Mouse (Mus musculus) hindbrain, embryonic 11.5 days (tissue): Measurements from ENCODE around the gene Gm20388. TPM values are rescaled to one million over a fixed set of nuclear protein-coding genes. Genes with fewer than 3 reads are reported as not detected.
A peak's percentile ranks its signal among the peaks of the same experiment; 100 is the strongest.

Experiments used
- ATAC-seq: fragments of 200-750 bp; cut with Nextera tagmentation; 2 replicates; pipeline ENCODE4 v1.8.0; 2017; ENCODE audit warnings: mild to moderate bottlenecking, moderate TSS enrichment, moderate library complexity; ENCODE audit not compliant: low FRiP score
- DNase-seq: peaks from one replicate; pipeline ENCODE4 v3.0.0-alpha.2; 2015; ENCODE audit warnings: low spot score
- H3K27ac ChIP-seq: fragments of 300-500 bp; sonication (generic); 2 replicates; pipeline ENCODE4 v1.5.1; 2014; ENCODE audit warnings: mild to moderate bottlenecking, low read depth, low read length
- H3K27me3 ChIP-seq: fragments of 300-500 bp; sonication (generic); 2 replicates; pipeline ENCODE4 v1.6.1; 2014; ENCODE audit warnings: mild to moderate bottlenecking, low read length, moderate library complexity, mixed read lengths; ENCODE audit not compliant: control insufficient read depth, insufficient read depth
- H3K36me3 ChIP-seq: fragments of 300-500 bp; sonication (generic); 2 replicates; pipeline ENCODE4 v1.6.1; 2014; ENCODE audit warnings: mild to moderate bottlenecking, low read length, moderate library complexity, mixed read lengths; ENCODE audit not compliant: control insufficient read depth, insufficient read depth
- H3K4me1 ChIP-seq: fragments of 300-500 bp; sonication (generic); replicated peaks from 2 replicates; pipeline ENCODE4 v1.6.1; 2014; ENCODE audit warnings: low read length, mixed read lengths; ENCODE audit not compliant: control insufficient read depth, insufficient read depth
- H3K4me2 ChIP-seq: fragments of 300-500 bp; sonication (generic); replicated peaks from 2 replicates; pipeline ENCODE4 v1.6.1; 2014; ENCODE audit warnings: mild to moderate bottlenecking, low read depth, low read length
- H3K4me3 ChIP-seq: fragments of 300-500 bp; sonication (generic); 2 replicates; pipeline ENCODE4 v1.5.1; 2014; ENCODE audit warnings: low read depth, low read length
- H3K9ac ChIP-seq: fragments of 300-500 bp; sonication (generic); 2 replicates; pipeline ENCODE4 v1.6.1; 2014; ENCODE audit warnings: low read depth, low read length
- H3K9me3 ChIP-seq: fragments of 300-500 bp; sonication (generic); 2 replicates; pipeline ENCODE4 v1.6.1; 2016; ENCODE audit warnings: low read length; ENCODE audit not compliant: control insufficient read depth
- WGBS: fragments of 180-500 bp; shearing (Covaris S2); extraction: QIAGEN DNeasy Blood & Tissue Kit; methylation state at CpG from one replicate; pipeline ENCODE4 v1.1.7; 2014; 5-methylcytosine and 5-hydroxymethylcytosine counted together
- polyA plus RNA-seq: library from polyadenylated mRNA; unstranded; fragments of >200 nt; fragmentation: Nextera tagmentation; extraction: Ambion mirVana; gene quantifications from 2 replicates; pipeline ENCODE4 v1.2.1, GENCODE M21; 2014

Gm20388 gene
- polyA plus RNA-seq, 1 experiment from 2014 or later = 11.8 TPM

DNA sequence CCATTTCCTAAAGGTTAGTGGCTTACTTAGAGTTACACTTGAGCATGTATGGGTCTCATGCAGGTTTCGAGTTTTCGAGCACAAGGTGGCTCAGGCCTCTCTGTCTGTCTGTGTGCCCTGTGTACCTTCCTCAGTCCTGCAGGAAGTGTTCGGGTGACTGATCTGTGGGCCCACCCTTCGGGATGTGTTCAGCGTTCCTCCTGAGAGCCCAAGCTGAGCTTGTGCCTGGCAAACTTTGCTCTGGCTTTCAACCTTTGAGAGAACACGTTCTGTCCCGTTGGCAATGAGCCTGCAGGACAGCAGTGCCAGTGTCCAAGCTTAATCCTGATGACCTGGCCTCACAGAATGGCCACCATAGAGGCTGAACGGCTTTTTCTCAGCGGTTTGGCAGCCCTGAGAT, 2914.3 kb downstream of the Gm20388 start:
- H3K36me3 ChIP-seq = no peaks in the 10 kb centered on the region
- peaks cover 7% of the 10 kb centered on the region; the same call in 1 of the 2 replicates for H3K4me1 ChIP-seq
- H3K27me3 ChIP-seq = no peaks in the 10 kb centered on the region
- no peaks in the 10 kb centered on the region for H3K9me3 ChIP-seq
- DNase-seq = no peak
- H3K4me3 ChIP-seq = no peak overlapping the region
- WGBS = 82% methylated on average over 9 of the region's 9 CpGs
- no peak overlapping the region for H3K9ac ChIP-seq
- H3K4me2 ChIP-seq = no peak overlapping the region
- no peak for ATAC-seq
- no peak overlapping the region for H3K27ac ChIP-seq

DNA sequence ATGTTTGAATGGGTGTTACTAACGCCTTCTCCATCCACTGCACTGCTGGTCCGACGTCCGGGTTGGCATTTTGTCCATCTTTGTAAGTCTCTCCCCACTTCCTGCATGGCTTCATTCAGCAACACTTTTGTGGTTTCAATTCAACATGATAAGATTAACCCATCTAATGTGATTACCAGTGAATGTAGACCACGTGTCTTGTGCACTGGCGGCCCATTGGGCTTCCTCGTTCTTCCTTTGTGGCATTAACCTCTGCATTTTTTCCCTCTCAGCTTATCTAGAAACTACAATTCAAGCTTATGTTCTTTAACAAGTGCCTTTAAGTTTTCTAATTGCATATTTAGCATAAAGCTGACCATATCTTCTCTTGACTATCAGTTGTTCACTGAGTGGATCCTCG, 2914.8 kb downstream of the Gm20388 start:
- no peak overlapping the region for H3K9ac ChIP-seq
- no peak overlapping the region for H3K27ac ChIP-seq
- 83% methylated on average over 8 of the region's 8 CpGs for WGBS
- H3K4me2 ChIP-seq = no peak overlapping the region
- H3K4me1 ChIP-seq = peaks cover 5% of the 10 kb centered on the region; the same call in 1 of the 2 replicates
- no peaks in the 10 kb centered on the region for H3K9me3 ChIP-seq
- no peak overlapping the region for H3K4me3 ChIP-seq
- H3K27me3 ChIP-seq = no peaks in the 10 kb centered on the region
- DNase-seq (no peak), ATAC-seq (no peak)
- no peaks in the 10 kb centered on the region for H3K36me3 ChIP-seq

DNA sequence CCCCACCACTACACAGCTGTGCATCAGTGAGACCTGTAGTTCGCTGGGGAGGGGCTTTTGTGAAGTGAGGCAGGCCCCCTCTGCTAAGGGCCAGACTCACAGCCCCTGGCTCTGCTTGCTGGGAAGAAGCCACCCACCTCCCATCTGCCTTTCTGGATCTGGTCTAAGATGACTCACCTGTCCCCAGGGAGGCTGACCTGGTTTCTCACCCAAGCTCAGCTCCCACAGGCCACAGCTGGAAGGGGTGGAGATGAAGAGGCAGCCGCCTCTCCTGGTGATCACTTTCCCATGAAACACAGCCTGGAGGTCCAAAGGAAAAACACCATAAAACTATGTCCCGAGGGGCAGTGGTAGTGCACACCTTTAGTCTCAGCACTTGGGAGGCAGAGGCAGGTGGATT, 2918.8 kb downstream of the Gm20388 start:
- Histone ChIP-seq H3K9me3 (no peaks in the 10 kb centered on the region), H3K4me2 (no peak overlapping the region), H3K4me1 (peaks cover 5% of the 10 kb centered on the region; the same call in 1 of the 2 replicates), H3K4me3 (no peak overlapping the region), H3K27me3 (no peaks in the 10 kb centered on the region), H3K36me3 (no peaks in the 10 kb centered on the region), H3K9ac (no peak overlapping the region), H3K27ac (no peak overlapping the region)
- no peak for ATAC-seq
- WGBS = 81% methylated on average over 3 of the region's 3 CpGs
- no peak for DNase-seq

DNA sequence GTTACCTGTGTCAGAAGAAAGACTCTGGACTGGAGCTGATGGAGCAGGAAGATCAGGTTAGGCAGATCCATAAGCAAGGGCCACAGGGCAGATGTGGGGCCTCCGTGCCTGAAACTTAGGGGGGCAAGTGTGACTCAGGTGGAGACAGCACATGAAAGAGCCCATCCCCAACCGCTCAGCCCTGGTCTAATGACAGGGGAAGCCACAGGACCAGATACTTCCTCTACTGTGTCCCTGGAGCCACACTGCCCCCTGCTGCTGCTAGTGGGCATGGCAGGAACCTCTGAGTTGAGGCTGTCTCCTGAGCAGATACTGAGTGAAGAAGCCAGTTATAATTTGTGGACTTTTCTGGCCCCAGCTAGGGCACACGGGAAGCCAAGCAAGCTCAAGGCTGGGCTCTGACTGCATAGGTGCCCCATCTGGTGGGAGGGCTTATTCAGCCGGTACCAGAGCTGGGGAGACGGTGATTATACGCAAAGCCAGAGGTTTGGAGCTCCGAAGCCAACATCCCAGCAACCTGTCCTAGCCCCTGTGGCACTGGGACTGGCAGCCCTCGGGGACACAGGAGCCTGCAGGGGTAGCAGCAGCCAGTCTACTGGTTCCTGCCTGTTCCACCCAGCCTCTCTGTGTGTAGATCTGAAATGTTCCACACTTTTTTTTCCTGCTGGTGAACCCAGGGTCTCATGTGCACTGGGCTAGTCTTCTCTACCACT, 2919.9 kb downstream of the Gm20388 start:
- DNase-seq (peak; percentile 95), ATAC-seq (peak; percentile 75)
- 45% methylated on average over 8 of the region's 8 CpGs for WGBS
- H3K27ac ChIP-seq = no peak overlapping the region
- no peak overlapping the region for H3K9ac ChIP-seq
- H3K27me3 ChIP-seq = no peaks in the 10 kb centered on the region
- peaks cover 5% of the 10 kb centered on the region; the same call in 1 of the 2 replicates for H3K4me1 ChIP-seq
- H3K9me3 ChIP-seq = no peaks in the 10 kb centered on the region
- no peaks in the 10 kb centered on the region for H3K36me3 ChIP-seq
- H3K4me3 ChIP-seq = no peak overlapping the region
- H3K4me2 ChIP-seq = no peak overlapping the region

DNA sequence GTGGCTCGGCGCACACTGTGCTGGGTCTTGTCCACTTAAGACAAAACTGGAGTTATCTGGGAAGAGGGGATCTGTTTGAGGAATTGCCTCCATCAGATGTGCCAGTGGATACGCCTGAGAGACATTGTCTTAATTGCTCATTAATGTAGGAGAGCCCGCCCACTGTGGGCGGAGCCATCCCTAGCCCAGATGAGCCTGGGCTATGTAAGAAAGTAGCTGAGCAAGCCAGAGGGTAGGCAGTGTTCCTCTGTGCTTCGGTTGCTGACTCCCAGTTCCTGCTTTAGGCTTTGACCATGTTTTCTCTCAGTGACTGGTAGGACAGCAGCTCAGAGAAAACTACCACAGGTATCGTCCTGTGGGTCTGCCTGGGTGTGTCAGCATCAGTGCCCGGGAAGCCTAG, 2923.8 kb downstream of the Gm20388 start:
- no peak for ATAC-seq
- WGBS = 88% methylated on average over 8 of the region's 8 CpGs
- H3K4me2 ChIP-seq = no peak overlapping the region

DNA sequence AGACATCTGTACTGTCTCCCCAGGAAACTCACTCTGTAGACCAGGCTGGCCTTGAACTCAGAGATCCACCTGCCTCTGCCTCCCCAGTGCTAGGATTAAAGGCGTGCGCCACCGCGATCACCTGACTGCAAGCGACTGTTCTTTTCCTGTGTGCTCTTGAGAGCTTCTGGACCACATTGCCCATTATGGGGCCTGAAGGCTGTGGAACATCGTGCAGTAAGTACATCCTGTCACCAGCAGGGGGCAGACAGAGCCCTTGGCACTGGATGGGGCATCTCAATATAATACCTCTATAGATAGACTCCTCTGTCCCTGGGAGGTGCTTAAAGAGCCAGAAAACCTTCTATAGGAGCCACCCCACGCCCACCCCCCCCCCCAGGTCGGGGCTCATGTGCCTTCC, 2924.3 kb downstream of the Gm20388 start:
- no peak overlapping the region for H3K9ac ChIP-seq
- peak; percentile 87 for DNase-seq
- no peaks in the 10 kb centered on the region for H3K9me3 ChIP-seq
- 29% methylated on average over 8 of the region's 8 CpGs for WGBS
- peak; percentile 49; the same call in 1 of the 2 replicates for ATAC-seq
- H3K4me1 ChIP-seq = no peaks in the 10 kb centered on the region
- no peak overlapping the region for H3K4me2 ChIP-seq
- H3K27ac ChIP-seq = no peak overlapping the region
- H3K4me3 ChIP-seq = no peak overlapping the region
- H3K36me3 ChIP-seq = no peaks in the 10 kb centered on the region
- no peaks in the 10 kb centered on the region for H3K27me3 ChIP-seq

More for the DNA sequence above, 2923.8 kb downstream of the Gm20388 start:
- no peaks in the 10 kb centered on the region for H3K36me3 ChIP-seq
- no peak overlapping the region for H3K9ac ChIP-seq
- H3K4me1 ChIP-seq = no peaks in the 10 kb centered on the region
- H3K27me3 ChIP-seq = no peaks in the 10 kb centered on the region
- H3K4me3 ChIP-seq = no peak overlapping the region
- DNase-seq = no peak
- no peak overlapping the region for H3K27ac ChIP-seq
- H3K9me3 ChIP-seq = no peaks in the 10 kb centered on the region

DNA sequence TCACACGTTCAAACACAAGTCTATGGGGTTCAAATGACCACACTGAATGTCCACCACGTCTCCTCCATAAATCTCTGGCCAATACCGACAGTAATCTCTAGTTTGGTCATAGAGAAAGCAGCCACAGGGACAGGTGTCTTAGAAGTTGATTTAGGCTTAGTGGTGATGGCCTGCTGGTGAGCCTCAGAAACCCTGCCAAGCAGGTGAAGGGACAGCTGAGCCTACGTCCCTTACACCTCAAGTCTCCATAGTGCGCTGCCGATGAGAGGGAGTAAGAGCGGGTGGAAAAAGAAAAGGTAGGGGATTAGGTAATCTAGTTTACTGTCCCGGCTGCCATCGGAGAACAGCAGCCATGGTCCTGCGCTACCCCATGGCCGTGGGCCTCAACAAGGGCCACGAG, 2925.6 kb downstream of the Gm20388 start:
- H3K36me3 ChIP-seq = no peaks in the 10 kb centered on the region
- DNase-seq (no peak), ATAC-seq (no peak)
- no peaks in the 10 kb centered on the region for H3K9me3 ChIP-seq
- no peak overlapping the region for H3K4me3 ChIP-seq
- no peak overlapping the region for H3K4me2 ChIP-seq
- WGBS = 87% methylated on average over 12 of the region's 12 CpGs
- H3K27me3 ChIP-seq = no peaks in the 10 kb centered on the region
- no peak overlapping the region for H3K9ac ChIP-seq
- no peak overlapping the region for H3K27ac ChIP-seq
- H3K4me1 ChIP-seq = no peaks in the 10 kb centered on the region

DNA sequence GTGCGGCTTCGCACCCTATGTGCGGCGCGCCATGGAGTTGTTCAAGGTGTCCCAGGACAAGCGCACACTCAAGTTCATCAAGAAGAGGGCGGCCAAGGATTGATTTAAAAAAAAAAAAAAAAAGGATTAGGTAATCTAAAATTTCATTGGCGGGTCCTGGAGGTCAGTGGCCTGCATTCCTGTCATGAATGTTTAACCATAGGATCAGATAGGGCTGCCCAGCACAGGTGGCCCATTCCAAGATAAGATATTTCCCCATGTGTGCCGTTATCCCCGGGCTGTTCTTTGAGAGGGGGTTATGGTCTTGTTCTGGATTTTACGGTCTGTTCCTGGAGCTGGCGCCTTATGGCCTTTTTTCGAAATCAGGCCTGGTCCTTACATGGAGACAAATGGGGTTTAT, 2926.1 kb downstream of the Gm20388 start:
- DNase-seq (no peak), ATAC-seq (no peak)
- no peak overlapping the region for H3K4me3 ChIP-seq
- H3K27me3 ChIP-seq = no peaks in the 10 kb centered on the region
- no peak overlapping the region for H3K27ac ChIP-seq
- no peaks in the 10 kb centered on the region for H3K36me3 ChIP-seq
- H3K4me1 ChIP-seq = no peaks in the 10 kb centered on the region
- no peak overlapping the region for H3K4me2 ChIP-seq
- H3K9ac ChIP-seq = no peak overlapping the region
- WGBS = 92% methylated on average over 13 of the region's 13 CpGs
- H3K9me3 ChIP-seq = no peaks in the 10 kb centered on the region

DNA sequence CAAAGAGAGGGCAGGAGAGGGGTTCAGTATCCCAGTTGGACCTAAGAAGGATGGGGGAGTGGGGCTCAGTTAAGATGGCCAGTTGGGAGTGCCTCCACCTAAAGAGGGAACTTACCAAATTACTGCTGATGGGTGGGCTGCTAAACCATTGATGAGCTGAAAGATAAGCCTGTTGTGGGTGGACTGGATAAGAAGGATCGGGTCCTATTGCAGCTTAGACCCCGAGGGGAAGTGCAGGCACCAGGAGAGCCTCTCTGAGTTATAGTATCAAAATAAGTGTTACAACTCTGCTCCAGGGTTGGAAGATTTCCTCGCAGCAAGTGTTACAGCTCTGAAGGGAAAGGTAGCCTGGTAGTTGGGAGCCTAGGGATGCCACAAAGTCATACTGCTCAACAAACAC, 2933.5 kb downstream of the Gm20388 start:
- ATAC-seq (no peak), DNase-seq (no peak)
- H3K27ac ChIP-seq = no peak overlapping the region
- no peaks in the 10 kb centered on the region for H3K27me3 ChIP-seq
- H3K4me1 ChIP-seq = no peaks in the 10 kb centered on the region
- H3K4me2 ChIP-seq = no peak overlapping the region
- no peaks in the 10 kb centered on the region for H3K9me3 ChIP-seq
- H3K4me3 ChIP-seq = no peak overlapping the region
- no peak overlapping the region for H3K9ac ChIP-seq
- WGBS = 69% methylated on average over 3 of the region's 3 CpGs
- no peaks in the 10 kb centered on the region for H3K36me3 ChIP-seq
